Mouse (Mus musculus) E14TG2a.4 (cell line): ENCODE measurements around the gene 5430419D17Rik.

Experiments used
- CTCF ChIP-seq: conservative IDR thresholded peaks from 2 replicates; pipeline ENCODE4 v1.5.1; 2014; ENCODE audit warnings: low read length
- NANOG ChIP-seq: IDR thresholded peaks from 2 replicates; pipeline ENCODE4 v1.6.1; 2014; ENCODE audit warnings: borderline replicate concordance, low read length, mixed read lengths

DNA sequence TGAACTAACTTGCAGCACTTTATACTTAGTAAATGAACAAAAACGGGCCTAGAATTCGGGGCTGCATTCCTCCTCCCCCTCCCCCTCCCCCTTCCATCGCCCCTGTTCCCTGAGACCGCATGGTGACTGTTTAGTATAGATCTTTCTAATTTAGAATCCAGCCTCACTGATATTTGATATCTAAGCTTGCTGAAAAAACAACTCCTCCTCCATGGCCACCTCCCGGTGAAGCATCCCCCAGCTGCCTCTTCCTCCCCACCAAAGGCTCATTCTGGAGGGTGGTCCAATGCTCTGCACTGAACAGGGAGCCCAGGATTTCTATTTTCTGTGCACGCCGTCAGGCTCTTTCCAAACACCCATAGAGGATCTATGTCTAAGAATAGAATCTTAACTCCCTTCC is 144.1 kb downstream of the 5430419D17Rik start:
- no peak for TF ChIP-seq CTCF
- TF ChIP-seq NANOG, result no peak
